Mouse (Mus musculus) retina, adult 2 months (tissue): ENCODE data around the gene Thbs1.

Source experiments
- DNase-seq: peaks from one replicate; pipeline ENCODE4 v3.0.0-alpha.2; 2012; ENCODE audit warnings: low read depth, low spot score

The Thbs1 gene

GRCm38 (mm10) chr2:118111488-118112131 is at the start of gene Thbs1:
TSS of gene Thbs1 (plus strand) at chr2:118111876.
- DNase-seq: no peak

GRCm38 (mm10) chr2:118064121-118064764 is 47.4 kb upstream of the Thbs1 start:
- no peak for DNase-seq

- DNase-seq: no peak
Observed at GRCm38 (mm10) chr2:118066065-118066770, 45.5 kb upstream of the Thbs1 start.

GRCm38 (mm10) chr2:118069975-118070374 is 41.7 kb upstream of the Thbs1 start:
- DNase-seq: no peak

GRCm38 (mm10) chr2:118072811-118073372 is 38.8 kb upstream of the Thbs1 start:
- DNase-seq: no peak

- DNase-seq: no peak
Observed at GRCm38 (mm10) chr2:118074030-118074429, 37.6 kb upstream of the Thbs1 start.

GRCm38 (mm10) chr2:118075165-118075564 is 36.5 kb upstream of the Thbs1 start:
- no peak for DNase-seq

- no peak for DNase-seq
Observed at GRCm38 (mm10) chr2:118079131-118079530, 32.5 kb upstream of the Thbs1 start.

- DNase-seq: no peak
Observed at GRCm38 (mm10) chr2:118081581-118081980, 30.1 kb upstream of the Thbs1 start.

GRCm38 (mm10) chr2:118083652-118084051 is 28.0 kb upstream of the Thbs1 start:
- no peak for DNase-seq

GRCm38 (mm10) chr2:118084693-118085092 is 27.0 kb upstream of the Thbs1 start:
- DNase-seq: no peak

- DNase-seq: no peak
Observed at GRCm38 (mm10) chr2:118085647-118086046, 26.0 kb upstream of the Thbs1 start.

- no peak for DNase-seq
Observed at GRCm38 (mm10) chr2:118087044-118087726, 24.5 kb upstream of the Thbs1 start.

GRCm38 (mm10) chr2:118091226-118091625 is 20.4 kb upstream of the Thbs1 start:
- DNase-seq: no peak

GRCm38 (mm10) chr2:118099104-118099503 is 12.6 kb upstream of the Thbs1 start:
- DNase-seq: no peak

- no peak for DNase-seq
Observed at GRCm38 (mm10) chr2:118102169-118102568, 9.5 kb upstream of the Thbs1 start.

- no peak for DNase-seq
Observed at GRCm38 (mm10) chr2:118110225-118110915, 1.3 kb upstream of the Thbs1 start.

GRCm38 (mm10) chr2:118111116-118111487 is 574 bp upstream of the Thbs1 start:
- DNase-seq: peak; percentile 51

GRCm38 (mm10) chr2:118112438-118112837 is 762 bp downstream of the Thbs1 start:
- DNase-seq: no peak

- no peak for DNase-seq
Observed at GRCm38 (mm10) chr2:118112846-118113479, 1.3 kb downstream of the Thbs1 start.
